Mouse (Mus musculus) forebrain, embryonic 15.5 days (tissue): ENCODE results near the gene 4930590J08Rik. TPM values are rescaled to one million over a fixed set of nuclear protein-coding genes. Genes with fewer than 3 reads are reported as not detected.
A peak's percentile ranks its signal among the peaks of the same experiment; 100 is the strongest.
"Not testable (repeated sequence)": the region's sequence is repeated elsewhere in the genome, so short reads cannot be mapped to it uniquely, and the experiment has no call there.

Experiments
- ATAC-seq: fragments of 200-750 bp; cut with Nextera tagmentation; replicated peaks from 2 replicates; pipeline ENCODE4 v1.8.0; 2017; ENCODE audit warnings: mild to moderate bottlenecking, moderate TSS enrichment, moderate library complexity
- H3K27ac ChIP-seq: fragments of 300-500 bp; sonication (generic); replicated peaks from 2 replicates; pipeline ENCODE4 v1.5.1; 2015; ENCODE audit warnings: mild to moderate bottlenecking, inconsistent platforms
- H3K27me3 ChIP-seq: fragments of 300-500 bp; sonication (generic); 2 replicates; pipeline ENCODE4 v1.6.1; 2015; ENCODE audit warnings: inconsistent platforms
- H3K36me3 ChIP-seq: fragments of 300-500 bp; sonication (generic); 2 replicates; pipeline ENCODE4 v1.6.1; 2015; ENCODE audit warnings: mild to moderate bottlenecking, inconsistent platforms
- H3K4me1 ChIP-seq: fragments of 300-500 bp; sonication (generic); 2 replicates; pipeline ENCODE4 v1.6.1; 2015; ENCODE audit warnings: inconsistent platforms
- H3K4me2 ChIP-seq: fragments of 300-500 bp; sonication (generic); replicated peaks from 2 replicates; pipeline ENCODE4 v1.6.1; 2015; ENCODE audit warnings: mild to moderate bottlenecking, inconsistent platforms
- H3K4me3 ChIP-seq: fragments of 300-500 bp; sonication (generic); 2 replicates; pipeline ENCODE4 v1.5.1; 2015; ENCODE audit warnings: mild to moderate bottlenecking, inconsistent platforms
- H3K9ac ChIP-seq: fragments of 300-500 bp; sonication (generic); replicated peaks from 2 replicates; pipeline ENCODE4 v1.6.1; 2015; ENCODE audit warnings: mild to moderate bottlenecking, inconsistent platforms
- H3K9me3 ChIP-seq: fragments of 300-500 bp; sonication (generic); 2 replicates; pipeline ENCODE4 v1.6.1; 2016; ENCODE audit warnings: inconsistent platforms
- WGBS: fragments of 180-500 bp; shearing (Covaris S2); methylation state at CpG from one replicate; pipeline ENCODE4 v1.1.7; 2015; ENCODE audit warnings: mixed read lengths; 5-methylcytosine and 5-hydroxymethylcytosine counted together
- polyA plus RNA-seq: library from polyadenylated mRNA; unstranded; fragments of >200 nt; fragmentation: Nextera tagmentation; extraction: Ambion mirVana; gene quantifications from 2 replicates; pipeline ENCODE4 v1.2.1, GENCODE M21; 2015

The 4930590J08Rik gene
- polyA plus RNA-seq, 1 experiment from 2014 or later, result 1.3 TPM

DNA sequence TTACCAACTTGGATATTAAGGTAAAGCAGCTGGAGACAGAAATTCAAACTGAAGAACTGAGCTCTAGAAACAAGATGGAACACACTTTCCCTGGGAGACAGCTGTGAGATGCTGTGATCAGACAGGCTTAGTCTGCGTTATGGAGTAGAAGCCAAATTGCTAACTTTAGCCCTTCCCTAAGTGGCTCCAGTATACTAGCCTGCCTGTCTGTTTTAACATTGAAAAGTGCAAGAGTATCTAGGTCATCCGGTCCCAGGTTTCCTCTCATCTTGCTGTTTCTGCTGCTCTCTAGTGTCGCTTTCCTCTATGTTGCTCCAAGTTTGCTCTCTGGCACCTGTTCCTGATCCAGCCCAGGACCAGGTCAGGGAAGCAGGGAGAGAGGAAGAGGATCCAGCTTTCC, 5.8 kb upstream of the 4930590J08Rik start:
- ATAC-seq, result no peak
- Histone ChIP-seq H3K4me2 (no peak overlapping the region), H3K36me3 (peaks cover 87% of the 10 kb centered on the region)

GRCm38 (mm10) chr6:91901505-91901904, 1.1 kb upstream of the 4930590J08Rik start:
- Histone ChIP-seq H3K9me3 (no peaks in the 10 kb centered on the region), H3K27ac (no peak overlapping the region), H3K4me3 (no peak overlapping the region), H3K4me2 (no peak overlapping the region), H3K9ac (no peak overlapping the region), H3K27me3 (no peaks in the 10 kb centered on the region), H3K4me1 (no peaks in the 10 kb centered on the region), H3K36me3 (peaks cover 47% of the 10 kb centered on the region)
- 31% methylated on average over 5 of the region's 5 CpGs for WGBS
- ATAC-seq, result peak; percentile 64

More for the DNA sequence above, 5.8 kb upstream of the 4930590J08Rik start:
- Histone ChIP-seq H3K27ac (no peak overlapping the region), H3K27me3 (no peaks in the 10 kb centered on the region), H3K4me1 (no peaks in the 10 kb centered on the region), H3K9me3 (no peaks in the 10 kb centered on the region), H3K4me3 (no peak overlapping the region), H3K9ac (no peak overlapping the region)
- 93% methylated on average over 3 of the region's 3 CpGs for WGBS

GRCm38 (mm10) chr6:91914011-91914410, 11.4 kb downstream of the 4930590J08Rik start:
- H3K9ac ChIP-seq, result no peak overlapping the region
- no peak overlapping the region for H3K27ac ChIP-seq
- H3K4me1 ChIP-seq, result no peaks in the 10 kb centered on the region
- no peak overlapping the region for H3K4me3 ChIP-seq
- H3K4me2 ChIP-seq, result no peak overlapping the region
- H3K9me3 ChIP-seq, result no peaks in the 10 kb centered on the region
- 91% methylated on average over 10 of the region's 10 CpGs for WGBS
- no peaks in the 10 kb centered on the region for H3K36me3 ChIP-seq
- ATAC-seq, result no peak
- H3K27me3 ChIP-seq, result no peaks in the 10 kb centered on the region

GRCm38 (mm10) chr6:91917286-91917685, 14.7 kb downstream of the 4930590J08Rik start:
- H3K27me3 ChIP-seq, result no peaks in the 10 kb centered on the region
- no peaks in the 10 kb centered on the region for H3K36me3 ChIP-seq
- H3K27ac ChIP-seq, result no peak overlapping the region
- no peak overlapping the region for H3K9ac ChIP-seq
- H3K4me1 ChIP-seq, result no peaks in the 10 kb centered on the region
- ATAC-seq, result no peak
- H3K4me3 ChIP-seq, result no peak overlapping the region
- H3K4me2 ChIP-seq, result no peak overlapping the region
- WGBS, result 70% methylated on average over 4 of the region's 4 CpGs
- H3K9me3 ChIP-seq, result no peaks in the 10 kb centered on the region

- Histone ChIP-seq H3K9me3 (no peaks in the 10 kb centered on the region), H3K27ac (no peak overlapping the region), H3K4me3 (no peak overlapping the region), H3K27me3 (no peaks in the 10 kb centered on the region), H3K36me3 (no peaks in the 10 kb centered on the region), H3K9ac (no peak overlapping the region), H3K4me1 (no peaks in the 10 kb centered on the region), H3K4me2 (no peak overlapping the region)
- 81% methylated on average over 11 of the region's 11 CpGs for WGBS
- ATAC-seq, result no peak
These were observed 15.1 kb downstream of the 4930590J08Rik start for GRCm38 (mm10) chr6:91917716-91918115.

GRCm38 (mm10) chr6:91931231-91931630, 28.6 kb downstream of the 4930590J08Rik start:
- no peaks in the 10 kb centered on the region for H3K9me3 ChIP-seq
- no peak for ATAC-seq
- 69% methylated on average over 5 of the region's 5 CpGs for WGBS
- no peaks in the 10 kb centered on the region for H3K36me3 ChIP-seq
- H3K4me1 ChIP-seq, result no peaks in the 10 kb centered on the region
- no peak overlapping the region for H3K4me2 ChIP-seq
- H3K4me3 ChIP-seq, result no peak overlapping the region
- no peak overlapping the region for H3K27ac ChIP-seq
- no peaks in the 10 kb centered on the region for H3K27me3 ChIP-seq
- H3K9ac ChIP-seq, result no peak overlapping the region

DNA sequence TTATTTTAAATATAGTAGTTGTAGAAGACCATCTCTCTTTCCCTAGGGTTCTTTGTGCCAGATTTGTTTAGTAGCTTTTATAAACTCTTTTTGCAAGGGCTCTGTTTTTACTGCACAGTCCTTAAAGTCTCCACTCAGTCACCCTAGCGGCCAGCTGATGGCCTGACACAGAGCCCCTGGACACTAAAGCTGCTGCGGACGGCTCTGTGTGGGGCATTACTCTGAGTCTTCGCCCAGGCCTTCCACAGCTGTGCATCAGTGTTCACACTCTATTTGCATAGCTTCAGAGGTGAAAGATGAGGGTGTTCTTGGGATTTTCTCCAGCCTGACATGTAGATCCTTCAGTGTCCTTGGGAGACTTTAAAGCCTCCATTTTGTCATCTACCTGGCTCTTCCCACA, 35.9 kb downstream of the 4930590J08Rik start:
- no peak overlapping the region for H3K4me3 ChIP-seq
- 43% methylated on average over 4 of the region's 4 CpGs for WGBS
- H3K9ac ChIP-seq, result no peak overlapping the region
- no peaks in the 10 kb centered on the region for H3K4me1 ChIP-seq
- H3K36me3 ChIP-seq, result no peaks in the 10 kb centered on the region
- no peak overlapping the region for H3K27ac ChIP-seq
- ATAC-seq, result no peak
- H3K9me3 ChIP-seq, result no peaks in the 10 kb centered on the region
- no peaks in the 10 kb centered on the region for H3K27me3 ChIP-seq
- H3K4me2 ChIP-seq, result no peak overlapping the region

DNA sequence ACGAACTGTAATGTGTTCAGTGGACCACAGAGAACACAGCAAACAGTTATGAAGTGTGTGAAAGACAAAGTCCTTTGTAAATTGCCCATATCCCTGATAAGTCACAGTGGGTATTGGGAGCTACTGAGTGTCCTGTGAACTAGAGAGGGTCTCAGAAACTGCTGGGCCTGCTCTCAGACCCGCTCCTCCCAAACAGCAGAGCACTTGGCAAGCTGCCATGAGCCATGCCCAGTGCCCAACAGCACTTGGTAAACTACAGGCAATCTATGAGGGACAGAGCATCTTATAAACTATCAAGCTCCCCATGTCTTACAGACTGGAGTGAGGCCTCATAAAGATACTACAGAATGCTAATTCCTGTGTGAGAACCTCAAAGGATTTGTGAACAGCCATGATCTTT, 45.8 kb downstream of the 4930590J08Rik start:
- Histone ChIP-seq H3K4me1 (no peaks in the 10 kb centered on the region), H3K9ac (no peak overlapping the region), H3K27me3 (no peaks in the 10 kb centered on the region), H3K36me3 (no peaks in the 10 kb centered on the region), H3K4me3 (no peak overlapping the region), H3K9me3 (no peaks in the 10 kb centered on the region), H3K4me2 (no peak overlapping the region), H3K27ac (no peak overlapping the region)
- no peak for ATAC-seq
- 58% methylated on average over 2 of the region's 2 CpGs for WGBS

DNA sequence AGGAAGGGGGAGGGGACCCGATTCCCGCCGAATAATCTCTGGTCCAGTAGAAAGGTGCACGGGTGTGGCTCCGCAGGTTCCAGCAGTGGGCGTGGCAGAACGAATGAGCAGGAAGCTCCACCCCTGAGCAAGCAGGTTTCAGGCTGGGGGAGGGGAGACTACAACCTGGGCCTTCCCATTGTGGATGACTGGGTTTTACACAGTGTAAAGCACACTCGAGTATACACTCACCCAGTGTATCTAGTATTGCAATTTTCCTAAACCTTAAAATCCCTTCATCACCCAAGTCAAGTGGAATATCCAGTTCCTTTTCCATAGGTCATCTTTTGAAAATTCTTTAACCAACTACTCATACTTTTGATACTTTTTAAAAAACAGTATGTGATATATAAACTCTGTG, 55.4 kb downstream of the 4930590J08Rik start:
- ATAC-seq, H3K4me1 ChIP-seq, H3K9ac ChIP-seq, H3K27ac ChIP-seq, H3K9me3 ChIP-seq, H3K36me3 ChIP-seq, H3K4me3 ChIP-seq, H3K27me3 ChIP-seq, H3K4me2 ChIP-seq: not testable (repeated sequence)
- WGBS, result 26% methylated on average over 3 of the region's 8 CpGs

DNA sequence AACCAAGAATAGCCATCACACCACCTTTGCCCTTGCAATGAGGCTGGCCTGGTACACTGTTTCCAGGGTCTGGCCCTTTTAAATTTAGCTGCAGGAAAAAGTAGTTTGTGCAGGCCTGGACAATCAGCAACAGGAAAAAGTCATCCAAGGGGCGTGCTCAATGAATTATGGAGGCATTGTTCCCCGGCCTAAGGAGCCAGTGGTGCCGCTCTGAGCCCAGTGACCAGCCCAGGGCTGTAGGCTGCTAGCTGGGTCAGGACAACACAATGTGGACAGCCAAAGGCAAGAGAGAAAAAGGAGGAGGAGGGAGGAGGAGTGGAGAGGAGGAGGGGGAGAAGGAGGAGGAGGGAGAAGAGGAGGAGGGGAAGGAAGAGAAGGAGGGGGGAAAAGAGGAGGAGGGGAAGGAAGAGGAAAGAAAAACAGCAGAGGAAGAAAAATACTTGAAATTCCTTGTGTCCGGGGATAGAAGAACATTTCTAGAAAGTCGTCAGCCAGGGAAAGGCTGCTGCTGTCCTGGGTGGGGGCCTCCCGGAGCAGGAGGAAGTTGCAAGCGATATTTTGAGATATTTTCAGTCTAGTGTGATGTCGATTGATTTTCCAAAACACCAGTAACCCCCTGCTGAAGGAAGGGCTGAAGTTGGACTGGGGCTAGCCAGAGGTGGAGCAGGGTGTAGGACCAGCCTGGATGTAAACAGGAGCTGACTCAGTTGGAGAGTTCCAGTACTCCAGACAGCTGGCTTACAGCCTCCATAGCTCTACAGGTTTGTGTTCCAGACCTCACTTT, 57.6 kb downstream of the 4930590J08Rik start:
- no peak for ATAC-seq
- Histone ChIP-seq H3K9me3 (no peaks in the 10 kb centered on the region), H3K9ac (no peak overlapping the region), H3K4me1 (no peaks in the 10 kb centered on the region), H3K27ac (no peak overlapping the region), H3K36me3 (no peaks in the 10 kb centered on the region), H3K4me3 (no peak overlapping the region), H3K27me3 (no peaks in the 10 kb centered on the region), H3K4me2 (no peak overlapping the region)
- 66% methylated on average over 8 of the region's 8 CpGs for WGBS

DNA sequence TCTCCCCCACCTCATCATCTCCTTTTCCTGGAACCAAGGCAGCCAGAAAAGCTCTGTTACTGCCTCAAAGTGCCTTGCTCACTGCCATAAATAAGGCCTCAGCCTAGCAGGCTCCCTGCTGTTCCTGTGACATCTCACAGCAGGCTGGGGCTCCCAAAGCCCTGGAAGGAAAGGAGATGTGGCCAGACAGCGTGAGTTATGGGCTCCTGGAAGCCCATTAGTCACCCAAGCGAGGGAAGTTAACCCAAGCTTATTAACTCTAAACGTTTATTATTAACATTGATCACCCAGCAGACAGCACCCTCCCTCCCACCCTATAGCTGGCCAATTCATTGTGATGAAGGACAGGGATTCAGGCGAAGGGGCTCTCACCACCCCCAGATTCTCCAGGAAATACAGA, 60.8 kb downstream of the 4930590J08Rik start:
- ATAC-seq, result no peak
- H3K4me2 ChIP-seq, result no peak overlapping the region
- H3K9me3 ChIP-seq, result no peaks in the 10 kb centered on the region
- H3K27me3 ChIP-seq, result no peaks in the 10 kb centered on the region
- no peak overlapping the region for H3K9ac ChIP-seq
- WGBS, result 39% methylated on average over 4 of the region's 4 CpGs
- H3K36me3 ChIP-seq, result no peaks in the 10 kb centered on the region
- H3K4me1 ChIP-seq, result no peaks in the 10 kb centered on the region
- no peak overlapping the region for H3K27ac ChIP-seq
- no peak overlapping the region for H3K4me3 ChIP-seq

GRCm38 (mm10) chr6:91965060-91965459, 62.5 kb downstream of the 4930590J08Rik start:
- no peak overlapping the region for H3K27ac ChIP-seq
- H3K27me3 ChIP-seq, result no peaks in the 10 kb centered on the region
- no peak overlapping the region for H3K4me2 ChIP-seq
- no peaks in the 10 kb centered on the region for H3K4me1 ChIP-seq
- H3K4me3 ChIP-seq, result no peak overlapping the region
- WGBS, result 90% methylated on average over 8 of the region's 8 CpGs
- H3K9me3 ChIP-seq, result no peaks in the 10 kb centered on the region
- no peaks in the 10 kb centered on the region for H3K36me3 ChIP-seq
- no peak overlapping the region for H3K9ac ChIP-seq
- no peak for ATAC-seq

- ATAC-seq, result no peak
- Histone ChIP-seq H3K27ac (no peak overlapping the region), H3K4me3 (no peak overlapping the region), H3K4me1 (no peaks in the 10 kb centered on the region), H3K9me3 (no peaks in the 10 kb centered on the region), H3K27me3 (no peaks in the 10 kb centered on the region), H3K36me3 (no peaks in the 10 kb centered on the region), H3K4me2 (no peak overlapping the region), H3K9ac (no peak overlapping the region)
- 67% methylated on average over 6 of the region's 6 CpGs for WGBS
These were observed 63.4 kb downstream of the 4930590J08Rik start for GRCm38 (mm10) chr6:91966006-91966405.
